Mouse (Mus musculus): Measurements from ENCODE around the gene Gm13723.

Gm13723 gene

GRCm38 (mm10) chr2:86874702-86875101 lies at the start of gene Gm13723:
Gene Gm13723 (minus strand): TSS chr2:86874802.
- no peak for DNase-seq

- DNase-seq: no peak
Measured at GRCm38 (mm10) chr2:86905647-86906046, 31.0 kb upstream of the Gm13723 start.

GRCm38 (mm10) chr2:86892116-86892515 lies 17.5 kb upstream of the Gm13723 start, which contains the start of gene Olfr1097:
Gene Olfr1097 (minus strand): TSS chr2:86892216.
- no peak for DNase-seq

DNA sequence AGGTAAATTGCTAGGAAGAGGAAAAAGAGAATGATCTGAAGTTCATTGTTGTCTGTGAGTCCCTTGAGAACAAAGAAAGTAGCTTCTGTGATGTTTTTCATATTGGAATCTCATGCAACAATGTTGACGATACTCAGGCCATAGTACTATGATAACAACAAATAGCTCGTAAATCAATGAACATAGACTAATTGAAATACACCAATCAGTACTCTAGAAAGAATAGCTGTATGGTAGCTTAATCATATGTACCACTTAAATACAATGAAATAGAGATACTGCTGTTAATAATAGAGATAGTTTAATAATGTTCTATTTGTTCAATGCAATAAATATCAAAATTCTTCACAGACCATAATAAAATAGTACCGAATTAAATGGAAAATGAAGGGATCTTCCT lies 23.0 kb downstream of the Gm13723 start, which contains the start of gene Olfr1095:
Olfr1095 (minus strand) TSS at position 101 of the 400 bp plus-strand sequence.
- no peak for DNase-seq

GRCm38 (mm10) chr2:86824363-86824762 lies 50.2 kb downstream of the Gm13723 start, which contains the start of gene Olfr1094:
Gene Olfr1094 (plus strand): TSS chr2:86824663.
- no peak for DNase-seq
